Mouse (Mus musculus) olfactory bulb, adult 2 months (tissue): ENCODE measurements around the gene Trpm2.

Source experiments
- CTCF ChIP-seq: fragments of 200-500 bp; IDR thresholded peaks from 2 replicates; pipeline ENCODE4 v1.5.1; 2012; ENCODE audit warnings: low read depth, mild to moderate bottlenecking, low read length, moderate library complexity; ENCODE audit not compliant: insufficient read depth
- POLR2A ChIP-seq: fragments of 200-500 bp; IDR thresholded peaks from 2 replicates; pipeline ENCODE4 v1.6.1; 2012; ENCODE audit warnings: mild to moderate bottlenecking, low read depth, low read length, moderate library complexity; ENCODE audit not compliant: insufficient read depth

DNA sequence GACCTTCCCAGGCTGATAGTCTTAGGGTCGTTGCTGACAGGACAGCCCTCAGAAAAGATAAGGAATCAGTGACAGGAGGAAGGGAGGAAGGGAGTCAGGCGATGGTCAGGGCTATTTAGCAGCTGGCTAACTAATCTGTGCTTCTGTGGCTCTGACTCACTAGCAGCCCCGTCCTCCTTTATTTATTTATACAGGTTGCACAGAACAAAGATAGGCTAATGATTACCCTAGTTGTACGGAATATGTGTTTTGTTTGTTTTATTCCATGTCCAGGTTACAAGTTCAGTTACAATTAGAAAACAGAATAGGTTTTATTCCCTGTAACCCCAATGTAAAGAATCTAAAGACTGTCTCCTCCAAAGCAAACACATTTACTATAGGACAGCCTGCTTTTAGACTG is 5.3 kb upstream of the Trpm2 start:
- TF ChIP-seq CTCF, result no peak
- TF ChIP-seq POLR2A, result no peak
